Mouse (Mus musculus): ENCODE results near the gene Tenm4.

DNA sequence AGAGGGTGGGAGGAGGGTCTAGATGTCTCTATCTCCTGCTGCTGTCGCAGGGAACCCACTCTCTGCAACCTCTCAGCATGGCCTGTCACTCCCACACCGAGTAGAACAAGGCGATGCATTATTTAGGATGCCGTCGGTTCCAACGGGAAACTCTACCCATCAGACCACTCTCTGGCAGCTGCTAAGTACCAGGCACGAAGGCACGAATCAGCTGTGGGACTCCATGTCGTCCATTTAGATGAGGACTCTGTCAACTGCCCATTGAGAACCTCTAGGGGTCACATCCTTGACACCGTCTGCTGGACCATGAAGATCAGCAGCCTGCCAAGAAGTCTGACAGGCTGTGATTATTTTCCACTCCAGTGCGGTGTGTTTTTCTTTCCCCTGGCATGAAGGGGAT, 229.4 kb downstream of the Tenm4 start:
- TF ChIP-seq CTCF (IDR thresholded peaks at IDR 0.05; ENCODE audit: extremely low read depth, insufficient read length, insufficient replicate concordance, low read depth, low read length) (no peak), POLR2A (IDR thresholded peaks at IDR 0.05; ENCODE audit: low read depth, low read length) (no peak)
